Mouse (Mus musculus): ENCODE measurements at regions not wholly inside any gene's neighbourhood (a gene's known extent, or its start where the extent isn't known, plus 50 kb on each side); places are given as distances from the start of the nearest gene placed in this dataset.

- DNase-seq (ENCODE audit: low read depth), result no peak
Measured at GRCm38 (mm10) chr19:55985518-55985917, 243.9 kb downstream of the Tcf7l2 start.

GRCm38 (mm10) chr19:55991791-55992726 is 250.4 kb downstream of the Tcf7l2 start:
- no peak for DNase-seq (ENCODE audit: low read depth)

GRCm38 (mm10) chr19:55992727-55993066 is 251.1 kb downstream of the Tcf7l2 start:
- DNase-seq (ENCODE audit: low read depth), result no peak

GRCm38 (mm10) chr19:55995721-55996120 is 254.1 kb downstream of the Tcf7l2 start:
- no peak for DNase-seq (ENCODE audit: low read depth)

GRCm38 (mm10) chr19:55998454-55999180 is 257.0 kb downstream of the Tcf7l2 start:
- DNase-seq (ENCODE audit: low read depth), result no peak

GRCm38 (mm10) chr19:55999409-55999808 is 257.8 kb downstream of the Tcf7l2 start:
- no peak for DNase-seq (ENCODE audit: low read depth)

- no peak for DNase-seq (ENCODE audit: low read depth)
Measured at GRCm38 (mm10) chr19:56001428-56001827, 259.8 kb downstream of the Tcf7l2 start.

GRCm38 (mm10) chr19:56005886-56006285 is 264.3 kb downstream of the Tcf7l2 start:
- no peak for DNase-seq (ENCODE audit: low read depth)

GRCm38 (mm10) chr19:56007433-56007832 is 265.8 kb downstream of the Tcf7l2 start:
- DNase-seq (ENCODE audit: low read depth), result no peak

GRCm38 (mm10) chr19:56010766-56011165 is 269.1 kb downstream of the Tcf7l2 start:
- DNase-seq (ENCODE audit: low read depth), result no peak

GRCm38 (mm10) chr19:56011292-56011691 is 269.7 kb downstream of the Tcf7l2 start:
- no peak for DNase-seq (ENCODE audit: low read depth)

- DNase-seq (ENCODE audit: low read depth), result no peak
Measured at GRCm38 (mm10) chr19:56016548-56017346, 270.2 kb upstream of the Habp2 start.

GRCm38 (mm10) chr19:56017524-56017923 is 269.4 kb upstream of the Habp2 start:
- no peak for DNase-seq (ENCODE audit: low read depth)

- DNase-seq (ENCODE audit: low read depth), result no peak
Measured at GRCm38 (mm10) chr19:56019143-56019542, 267.8 kb upstream of the Habp2 start.

GRCm38 (mm10) chr19:56022348-56022747 is 264.6 kb upstream of the Habp2 start:
- no peak for DNase-seq (ENCODE audit: low read depth)

GRCm38 (mm10) chr19:56024599-56024998 is 262.3 kb upstream of the Habp2 start:
- no peak for DNase-seq (ENCODE audit: low read depth)

- DNase-seq (ENCODE audit: low read depth), result no peak
Measured at GRCm38 (mm10) chr19:56029428-56030281, 257.3 kb upstream of the Habp2 start.

- DNase-seq (ENCODE audit: low read depth), result no peak
Measured at GRCm38 (mm10) chr19:56030401-56030925, 256.5 kb upstream of the Habp2 start.

- no peak for DNase-seq (ENCODE audit: low read depth)
Measured at GRCm38 (mm10) chr19:56034552-56034951, 252.4 kb upstream of the Habp2 start.

- no peak for DNase-seq (ENCODE audit: low read depth)
Measured at GRCm38 (mm10) chr19:56037584-56037983, 249.4 kb upstream of the Habp2 start.
